Mouse (Mus musculus) CD4-positive helper T cell, adult 2 months (primary cell): ENCODE measurements around the gene Efna5.

Source experiments
- DNase-seq: peaks from one replicate; pipeline ENCODE4 v3.0.0-alpha.2; 2012; ENCODE audit warnings: low read depth, missing footprints, low spot score

Efna5 gene

DNA sequence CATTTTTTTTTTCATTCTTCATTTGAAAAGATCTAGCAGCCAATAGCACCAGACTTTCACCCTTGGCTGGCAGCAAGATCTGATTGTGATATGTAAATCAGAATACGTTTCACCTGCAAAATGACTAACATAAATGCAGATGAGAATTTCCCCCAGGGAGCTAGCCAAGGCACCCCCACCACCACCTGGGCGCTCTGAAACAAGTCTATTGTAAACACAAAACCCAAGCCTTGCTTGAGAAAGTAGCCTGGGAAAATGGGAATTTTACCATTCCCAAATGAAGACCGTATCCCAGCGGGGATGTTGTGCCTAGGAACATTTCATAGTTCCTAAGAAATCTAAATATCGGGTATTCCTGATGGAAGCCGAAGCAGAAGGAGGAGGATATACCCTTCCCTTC, 92.3 kb downstream of the Efna5 start:
- no peak for DNase-seq

- DNase-seq: no peak
Measured at GRCm38 (mm10) chr17:62787855-62788254, 93.3 kb downstream of the Efna5 start.

- DNase-seq: no peak
Measured at GRCm38 (mm10) chr17:62786602-62786907, 94.6 kb downstream of the Efna5 start.

DNA sequence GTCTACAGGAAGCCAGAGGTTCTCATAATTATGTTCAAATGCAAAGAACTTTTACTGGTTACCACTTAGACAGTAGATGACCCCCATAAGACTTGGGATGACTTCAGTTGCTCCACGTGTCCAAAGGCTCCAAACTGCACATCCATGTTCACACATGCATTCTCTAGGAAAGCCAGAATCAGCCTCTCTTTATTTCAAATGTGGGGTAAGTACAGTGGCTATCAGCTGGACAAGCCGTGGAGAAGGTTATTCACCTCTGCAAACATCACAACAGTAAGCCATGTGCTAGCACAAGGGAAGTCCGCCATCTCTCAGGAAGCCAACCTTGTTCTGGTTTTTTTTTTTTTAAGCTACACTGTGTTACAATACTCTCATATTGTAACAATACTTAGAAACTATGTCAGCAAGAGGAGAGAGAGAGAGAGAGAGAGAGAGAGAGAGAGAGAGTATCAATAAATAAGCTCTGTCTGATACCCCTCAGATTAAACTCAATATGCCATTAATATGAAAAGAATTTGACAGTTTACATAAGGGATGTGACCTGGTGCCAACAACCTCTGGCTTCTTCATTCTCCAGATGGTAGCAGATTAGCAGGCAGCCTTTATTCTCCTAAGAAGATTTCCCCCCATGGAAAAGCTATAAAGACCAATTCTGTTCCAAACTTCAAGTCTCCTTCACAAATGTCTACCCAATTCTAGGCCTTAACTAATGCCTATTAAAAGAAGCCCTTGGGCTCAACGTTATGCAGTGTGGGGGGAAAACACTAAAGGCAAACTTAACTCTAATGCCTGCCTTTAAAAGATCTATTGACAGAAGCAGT, 95.1 kb downstream of the Efna5 start:
- no peak for DNase-seq

GRCm38 (mm10) chr17:62784274-62785171, 96.6 kb downstream of the Efna5 start:
- DNase-seq: no peak

DNA sequence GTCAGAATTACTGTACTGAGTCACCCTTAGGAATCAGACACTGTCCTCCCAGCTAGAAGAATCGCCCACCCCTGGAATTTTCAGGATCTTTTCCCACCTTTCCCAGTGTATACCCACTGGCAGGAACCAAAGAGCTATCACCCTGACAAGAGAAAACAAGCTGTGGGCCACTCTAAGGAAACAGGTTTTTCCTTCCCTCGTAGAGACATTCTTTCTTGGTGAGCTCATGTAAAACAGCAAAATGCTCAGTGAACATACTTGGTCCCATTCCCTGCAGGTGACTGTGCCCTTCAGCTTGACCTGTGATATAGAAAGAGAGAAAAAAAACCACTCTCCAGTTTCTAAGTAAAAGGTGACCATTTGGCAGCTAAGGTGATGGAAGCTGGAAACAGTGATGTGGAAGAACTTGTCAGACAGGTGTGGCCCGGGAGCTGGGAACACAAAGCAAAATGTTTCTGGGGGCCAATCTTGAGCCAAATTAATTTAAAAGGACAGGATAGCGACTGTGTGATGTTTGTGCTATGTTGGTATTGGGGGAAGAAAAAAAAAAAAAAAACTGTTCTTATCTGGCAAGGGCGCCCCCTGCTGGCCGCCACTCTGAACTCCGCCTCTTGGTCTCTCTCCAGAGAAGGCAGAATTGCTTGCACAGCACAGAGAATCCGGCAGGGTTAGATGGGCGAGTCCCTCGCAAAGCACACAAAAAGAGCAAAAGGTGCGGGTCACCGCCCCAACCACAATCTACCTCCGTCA, 97.4 kb downstream of the Efna5 start:
- DNase-seq: peak; percentile 70

- DNase-seq: no peak
Measured at GRCm38 (mm10) chr17:62782826-62783404, 98.2 kb downstream of the Efna5 start.

- peak; percentile 11 for DNase-seq
Measured at GRCm38 (mm10) chr17:62781120-62781519, 100.0 kb downstream of the Efna5 start.

DNA sequence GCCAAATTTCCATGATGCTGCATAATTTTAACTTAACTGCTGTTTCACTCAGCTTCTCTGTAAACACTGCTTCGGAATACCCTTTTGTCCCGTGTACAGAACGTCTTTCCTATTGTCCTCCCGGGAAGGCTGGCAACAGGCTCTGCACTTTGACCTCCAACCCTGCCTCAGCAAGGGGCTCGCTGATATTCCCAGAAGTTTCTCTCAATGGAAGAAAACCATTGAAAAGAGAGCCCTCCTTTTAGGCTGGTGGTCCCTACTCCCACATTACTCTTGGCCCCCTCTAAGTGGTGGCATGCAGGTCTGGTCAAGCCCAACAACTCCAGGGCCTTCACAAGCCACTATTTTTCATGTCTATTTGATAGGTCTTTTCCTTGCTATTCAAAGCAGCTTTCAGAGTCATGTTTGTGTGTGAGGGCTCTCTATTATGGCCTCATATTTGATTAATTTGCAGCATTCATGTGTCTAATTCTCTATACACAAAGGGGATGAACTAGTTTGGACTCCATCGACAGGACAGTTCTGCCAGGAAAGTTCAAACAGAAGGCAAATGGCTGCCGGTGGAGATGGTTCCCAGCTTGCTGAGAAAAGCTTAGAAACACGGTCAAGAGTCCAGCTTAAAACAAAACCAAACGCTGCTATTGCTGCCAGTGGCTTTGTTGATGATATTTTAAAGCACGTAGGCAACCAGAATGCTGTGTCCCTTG, 103.1 kb downstream of the Efna5 start:
- DNase-seq: no peak

- no peak for DNase-seq
Measured at GRCm38 (mm10) chr17:62776710-62777109, 104.4 kb downstream of the Efna5 start.

DNA sequence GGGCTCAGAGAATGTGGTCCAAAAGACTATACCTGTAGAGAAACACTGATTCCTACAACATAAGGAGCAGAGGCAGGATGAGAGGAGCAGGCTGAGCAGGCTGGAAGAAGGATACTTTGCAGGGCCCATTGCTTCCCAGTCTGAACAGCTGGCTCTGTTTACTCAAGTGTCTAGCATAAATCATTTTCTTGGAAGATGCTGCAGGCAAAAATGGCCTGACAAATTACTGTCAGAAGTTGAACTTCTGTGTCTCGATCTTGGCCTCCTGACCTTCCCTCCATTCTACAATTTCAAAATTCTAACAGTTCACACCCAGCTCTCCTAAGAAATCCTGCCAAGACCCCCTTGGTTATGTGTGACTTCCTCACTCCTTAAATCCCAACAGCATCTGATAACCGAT, 105.1 kb downstream of the Efna5 start:
- no peak for DNase-seq

DNA sequence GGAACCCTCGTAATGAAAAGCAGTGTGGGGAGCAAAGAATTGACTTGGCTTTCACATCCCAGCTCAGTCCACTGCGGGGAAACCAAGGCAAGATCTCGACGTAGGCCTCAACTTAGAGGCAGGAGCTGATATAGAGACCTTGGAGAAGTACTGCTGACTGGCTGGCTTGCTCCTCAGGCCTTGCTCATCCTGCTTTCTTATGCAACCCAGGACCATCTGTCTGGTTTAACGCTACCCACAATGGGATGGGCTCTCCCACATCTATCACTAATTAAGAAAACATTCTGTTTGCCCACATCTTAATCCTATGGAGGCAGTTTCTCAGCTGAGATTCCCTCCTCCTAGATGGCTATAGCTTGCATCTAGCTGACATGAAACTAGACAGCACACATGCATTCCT, 105.7 kb downstream of the Efna5 start:
- DNase-seq: no peak

DNA sequence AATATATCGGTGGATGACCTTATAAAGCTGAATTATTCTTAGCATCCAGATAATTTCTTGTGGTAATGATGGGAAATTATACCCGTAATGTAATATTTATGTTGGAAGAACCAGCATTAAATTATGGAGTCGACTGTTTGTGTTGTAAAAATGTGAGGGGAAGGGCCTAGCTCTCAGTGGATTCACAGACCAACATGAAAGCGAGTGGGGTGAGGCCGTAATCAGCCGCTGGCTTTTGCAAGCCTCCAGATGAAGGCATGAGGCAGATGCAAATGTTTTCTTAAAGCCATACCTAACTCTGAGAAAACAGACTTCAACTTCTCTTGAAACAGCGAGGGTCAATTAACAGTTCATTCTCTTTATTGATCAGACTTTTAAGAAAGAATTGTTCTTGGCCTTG, 106.4 kb downstream of the Efna5 start:
- DNase-seq: no peak

DNA sequence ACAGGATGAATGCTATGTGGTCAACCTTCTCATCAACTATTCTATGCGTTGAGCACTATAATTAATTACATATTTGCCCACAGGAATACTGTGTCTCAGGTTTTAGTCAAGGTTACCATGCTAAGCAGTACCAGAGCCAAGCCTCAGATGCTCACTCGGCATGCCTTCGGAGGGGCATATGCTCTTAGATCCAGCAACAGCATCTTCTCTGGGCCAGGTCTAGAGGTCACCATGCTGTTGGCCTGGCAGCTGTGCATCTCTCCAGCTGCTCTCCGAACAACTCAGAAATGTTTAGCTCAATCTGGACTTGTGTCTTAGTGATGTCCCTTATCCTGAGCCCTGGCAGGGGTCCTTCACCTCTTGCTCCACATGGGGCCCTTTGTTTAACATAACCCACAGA, 114.4 kb downstream of the Efna5 start:
- no peak for DNase-seq

- no peak for DNase-seq
Measured at GRCm38 (mm10) chr17:62765165-62765564, 116.0 kb downstream of the Efna5 start.

DNA sequence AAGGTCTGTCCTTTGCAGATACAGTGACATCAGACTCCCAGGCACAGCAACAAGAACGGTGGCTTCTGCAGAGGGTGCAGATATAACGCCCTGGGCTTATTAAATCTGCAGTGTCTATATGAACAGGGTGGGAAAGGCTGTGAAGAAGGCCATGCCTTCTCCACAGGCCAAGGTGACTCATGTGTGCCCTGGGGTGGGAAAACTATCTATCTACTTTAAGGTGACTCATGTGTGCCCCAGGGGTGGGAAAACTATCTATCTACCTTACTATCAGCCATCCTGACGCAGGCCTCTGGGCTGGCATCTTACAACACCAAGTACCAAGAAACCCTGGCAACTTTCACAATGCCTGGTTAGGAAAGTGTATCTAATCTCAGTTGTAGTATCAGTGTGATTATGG, 124.2 kb downstream of the Efna5 start:
- DNase-seq: no peak

GRCm38 (mm10) chr17:62755635-62756034, 125.5 kb downstream of the Efna5 start:
- no peak for DNase-seq

DNA sequence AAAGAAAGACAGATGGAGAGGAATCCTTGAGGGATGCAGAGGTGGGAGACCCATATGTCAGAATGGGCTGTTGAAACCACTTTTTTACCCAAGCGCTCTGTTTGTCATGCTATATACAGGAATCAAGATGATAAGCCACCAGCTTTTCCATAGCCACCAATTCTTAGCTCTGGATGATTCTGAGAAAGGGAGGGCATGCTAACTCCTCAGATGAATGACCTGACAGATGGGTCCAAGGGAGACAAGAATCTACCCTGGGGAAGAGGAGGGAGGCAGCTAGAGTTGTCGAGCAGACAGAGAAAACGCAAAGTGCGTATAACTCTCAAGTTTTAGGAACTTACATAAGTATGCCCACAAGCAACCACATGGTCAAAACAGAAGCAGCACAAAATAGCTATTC, 126.5 kb downstream of the Efna5 start:
- no peak for DNase-seq

DNA sequence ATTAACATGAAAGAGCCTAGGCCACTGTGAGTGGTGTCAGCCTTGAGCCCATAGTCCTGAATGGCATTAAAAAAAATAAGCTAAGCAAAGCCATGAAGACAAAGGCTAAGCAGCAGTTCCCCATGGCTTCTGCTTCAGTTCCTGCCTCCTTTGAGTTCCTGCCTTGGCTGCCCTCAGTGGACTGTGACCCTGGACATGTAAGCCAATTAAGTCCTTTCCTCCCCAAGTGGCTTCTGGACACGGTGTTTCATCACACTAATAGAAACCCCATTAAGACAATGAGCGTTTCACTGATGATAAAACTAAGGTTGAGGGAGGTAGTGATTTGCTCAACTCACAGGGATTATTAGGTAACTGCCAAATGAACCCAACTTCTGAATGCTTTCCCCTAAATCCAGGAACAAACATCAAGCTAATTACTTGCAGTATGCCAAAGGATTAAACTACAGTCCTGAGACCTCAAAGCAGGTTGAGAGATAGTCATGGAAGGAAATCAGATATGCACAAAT, 128.7 kb downstream of the Efna5 start:
- no peak for DNase-seq

DNA sequence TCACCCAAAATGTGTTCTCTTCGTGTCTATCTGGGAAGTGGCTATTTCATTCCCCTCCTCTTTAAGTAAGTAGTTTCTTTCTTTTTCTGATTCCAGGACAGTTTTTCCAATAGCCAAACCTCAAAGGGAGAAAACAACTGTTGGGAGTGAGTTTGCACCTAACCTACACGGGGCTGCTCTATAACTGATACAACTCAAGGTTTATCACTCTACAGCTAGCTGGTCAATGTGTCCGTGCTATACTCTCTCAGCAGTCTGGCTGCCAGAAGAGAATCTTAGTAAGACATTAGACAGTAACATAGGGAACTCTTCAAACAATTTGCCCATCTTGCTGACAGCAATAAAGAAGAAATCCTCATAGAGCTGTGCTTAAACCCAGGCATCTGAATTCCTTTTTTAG, 130.5 kb downstream of the Efna5 start:
- DNase-seq: no peak
